Mouse (Mus musculus): ENCODE data around the gene Gpx4.
A peak's percentile ranks its signal among the peaks of the same experiment; 100 is the strongest.
"Not testable (repeated sequence)": the region's sequence is repeated elsewhere in the genome, so short reads cannot be mapped to it uniquely, and the experiment has no call there.

The Gpx4 gene

DNA sequence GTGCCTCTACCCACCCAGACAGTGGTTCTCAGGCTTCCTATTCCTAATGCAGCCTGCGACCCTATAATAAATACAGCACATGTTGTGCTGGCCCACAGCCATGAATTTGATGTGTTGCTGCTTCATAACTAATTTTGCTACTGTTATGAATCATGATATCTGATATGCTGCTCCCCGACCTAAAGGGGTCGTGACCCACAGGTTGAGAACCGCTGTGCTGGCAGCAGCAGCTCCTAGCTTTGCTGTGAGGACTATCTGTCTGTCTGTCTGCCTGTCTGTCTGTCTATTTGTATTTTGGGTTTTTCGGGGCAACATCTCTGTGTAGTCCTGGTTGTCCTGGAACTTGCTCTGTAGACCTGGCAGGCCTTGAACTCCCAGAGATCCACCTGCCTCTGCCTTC is 23.2 kb upstream of the Gpx4 start:
- no peak for DNase-seq (ENCODE audit: low read depth, low spot score)

DNA sequence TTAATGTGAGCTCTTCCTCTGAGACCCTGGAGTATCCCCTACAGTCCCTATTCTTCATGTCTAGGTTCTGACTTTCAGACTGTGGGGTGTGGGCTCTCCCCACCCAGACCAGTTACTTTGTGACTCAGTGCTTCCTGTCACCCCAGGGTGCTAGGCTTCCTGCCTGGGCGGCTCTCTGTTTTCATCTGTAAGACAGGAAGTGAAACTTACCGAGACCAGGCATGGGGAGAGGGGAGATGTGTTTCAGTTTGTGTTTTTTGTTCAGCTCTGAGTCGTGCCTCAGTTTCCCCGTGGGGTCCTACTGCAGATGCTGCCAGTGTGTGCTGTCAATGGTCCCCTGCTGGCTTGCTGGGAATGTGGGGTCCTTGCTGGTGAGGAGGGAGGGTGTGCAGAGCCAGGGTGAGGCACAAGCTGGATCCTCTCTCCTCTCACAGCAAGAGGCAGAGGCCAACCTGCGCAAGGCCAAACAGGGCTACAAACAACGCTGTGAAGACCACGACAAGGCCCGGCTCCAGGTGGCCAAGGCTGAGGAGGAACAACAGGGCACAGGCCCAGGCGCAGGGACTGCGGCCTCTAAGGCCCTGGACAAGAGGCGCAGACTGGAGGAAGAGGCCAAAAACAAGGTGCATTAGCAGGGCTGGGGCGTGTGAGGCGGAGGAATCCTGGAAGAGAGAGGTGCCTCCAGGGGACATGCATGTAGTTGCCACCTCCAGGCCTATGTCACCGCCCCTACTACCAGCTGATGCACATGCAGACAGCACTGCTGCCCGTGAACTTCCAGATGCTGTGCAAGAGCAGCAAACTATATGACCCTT is 22.5 kb upstream of the Gpx4 start:
- no peak for DNase-seq (ENCODE audit: low read depth, low spot score)

- DNase-seq (ENCODE audit: low read depth, low spot score): no peak
Observed at GRCm38 (mm10) chr10:80025044-80025347, 22.0 kb upstream of the Gpx4 start.

DNA sequence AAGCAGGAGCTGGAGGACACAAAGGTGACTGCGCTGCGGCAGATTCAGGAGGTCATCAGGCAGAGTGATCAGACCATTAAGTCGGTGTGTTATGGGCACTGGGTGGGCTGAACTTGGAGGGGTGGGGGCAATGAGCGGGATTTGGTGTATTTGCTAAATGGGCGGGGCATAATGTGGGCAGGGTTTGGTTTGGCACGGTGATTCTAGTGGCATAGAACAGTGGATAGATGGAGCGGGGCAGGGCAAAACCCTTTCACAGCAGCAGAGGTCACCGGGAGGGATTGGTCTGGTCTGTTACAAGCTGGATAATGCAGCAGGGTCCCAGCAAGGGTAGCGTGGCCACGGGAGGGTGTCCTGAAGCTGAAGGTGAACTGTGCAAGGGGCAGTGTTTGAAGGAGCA is 21.5 kb upstream of the Gpx4 start:
- DNase-seq (ENCODE audit: low read depth, low spot score): no peak

DNA sequence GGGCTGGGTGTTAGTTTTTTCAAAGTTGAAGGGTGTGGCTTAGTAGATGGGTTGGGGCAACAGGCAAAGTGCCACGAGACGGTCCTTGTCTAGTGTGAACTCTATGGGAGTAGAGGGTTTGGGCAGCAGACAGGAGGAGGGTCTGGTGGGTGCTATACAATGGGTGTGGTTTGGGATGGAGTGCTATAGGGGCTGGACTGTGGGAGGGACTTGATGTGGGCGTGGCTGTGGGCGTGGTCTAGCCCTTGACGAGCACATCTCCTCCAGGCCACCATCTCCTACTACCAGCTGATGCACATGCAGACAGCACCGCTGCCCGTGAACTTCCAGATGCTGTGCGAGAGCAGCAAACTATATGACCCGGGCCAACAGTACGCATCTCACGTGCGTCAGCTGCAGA is 21.1 kb upstream of the Gpx4 start:
- DNase-seq (ENCODE audit: low read depth, low spot score): no peak

DNA sequence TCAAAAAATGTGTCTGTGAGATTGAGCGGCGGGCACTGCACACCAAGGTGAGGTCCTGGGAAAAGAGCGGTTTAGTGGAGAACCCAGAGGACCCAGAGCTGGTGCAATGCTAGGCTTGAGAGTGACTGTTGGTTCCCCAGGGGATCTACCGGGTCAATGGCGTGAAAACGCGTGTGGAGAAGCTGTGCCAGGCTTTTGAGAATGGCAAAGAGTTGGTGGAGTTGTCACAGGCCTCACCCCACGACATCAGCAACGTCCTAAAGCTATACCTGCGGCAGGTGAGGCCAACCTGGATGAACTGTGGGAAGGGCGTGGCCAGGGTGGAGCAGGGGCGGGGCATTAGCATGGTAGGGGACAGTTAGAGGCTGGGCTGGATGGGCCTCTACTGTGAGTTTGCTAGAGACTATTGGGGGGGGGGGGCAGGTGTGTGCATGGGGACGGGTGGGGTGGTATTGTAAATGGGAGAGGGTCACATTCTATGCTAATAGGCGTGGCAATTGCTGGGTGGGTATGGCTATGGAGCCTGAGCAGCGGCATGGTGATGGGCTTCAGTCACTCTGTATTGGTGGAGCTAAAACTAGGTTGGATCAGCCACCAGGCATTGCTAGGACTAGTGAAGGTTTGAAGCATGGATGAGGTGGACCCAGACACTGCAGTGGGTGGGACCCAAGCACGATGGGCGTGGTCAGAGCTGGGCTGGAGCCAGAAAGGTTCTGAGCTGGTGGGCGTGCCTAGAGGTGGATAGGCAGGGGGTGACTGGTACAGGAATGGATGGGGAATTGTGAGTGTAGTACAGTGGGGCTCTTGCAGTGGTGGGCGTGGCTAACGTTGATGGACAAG is 19.1 kb upstream of the Gpx4 start:
- DNase-seq (ENCODE audit: low read depth, low spot score): no peak

DNA sequence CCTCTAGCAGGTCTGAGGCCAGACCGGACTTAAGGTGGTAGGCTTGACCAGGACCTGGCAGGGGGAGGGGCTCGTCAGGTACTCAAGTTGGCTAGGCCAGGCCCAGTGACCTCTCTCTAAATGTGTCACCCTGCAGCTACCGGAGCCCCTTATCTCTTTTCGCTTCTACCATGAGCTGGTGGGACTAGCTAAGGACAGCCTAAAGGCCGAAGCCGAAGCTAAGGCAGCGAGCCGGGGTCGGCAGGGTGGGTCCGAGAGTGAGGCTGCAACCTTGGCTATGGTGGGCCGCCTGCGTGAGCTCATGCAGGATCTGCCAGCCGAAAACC is 18.5 kb upstream of the Gpx4 start:
- no peak for DNase-seq (ENCODE audit: low read depth, low spot score)

GRCm38 (mm10) chr10:80030191-80030590 is 16.8 kb upstream of the Gpx4 start:
- no peak for DNase-seq (ENCODE audit: low read depth, low spot score)

DNA sequence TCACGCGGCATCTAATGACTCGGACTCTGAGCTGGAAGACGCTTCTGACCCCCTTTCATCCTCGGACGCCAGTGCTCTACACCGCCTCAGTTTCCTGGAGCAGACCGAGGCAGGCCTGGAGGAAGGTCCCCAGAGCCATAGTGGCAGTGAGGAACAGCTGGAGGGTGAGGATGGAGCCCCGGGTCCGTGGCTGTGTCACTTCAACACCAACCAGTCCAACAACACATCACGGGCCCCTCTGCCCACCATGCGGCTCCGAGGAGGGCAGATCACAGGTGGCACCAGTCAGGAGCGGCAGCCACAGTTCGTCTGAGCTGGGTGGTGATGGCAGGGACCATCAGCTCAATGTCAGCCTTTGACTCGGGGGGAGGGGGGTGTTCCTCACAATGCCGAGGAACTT is 16.2 kb upstream of the Gpx4 start:
- no peak for DNase-seq (ENCODE audit: low read depth, low spot score)

- DNase-seq (ENCODE audit: low read depth, low spot score): no peak
Observed at GRCm38 (mm10) chr10:80032799-80033480, 14.0 kb upstream of the Gpx4 start.

DNA sequence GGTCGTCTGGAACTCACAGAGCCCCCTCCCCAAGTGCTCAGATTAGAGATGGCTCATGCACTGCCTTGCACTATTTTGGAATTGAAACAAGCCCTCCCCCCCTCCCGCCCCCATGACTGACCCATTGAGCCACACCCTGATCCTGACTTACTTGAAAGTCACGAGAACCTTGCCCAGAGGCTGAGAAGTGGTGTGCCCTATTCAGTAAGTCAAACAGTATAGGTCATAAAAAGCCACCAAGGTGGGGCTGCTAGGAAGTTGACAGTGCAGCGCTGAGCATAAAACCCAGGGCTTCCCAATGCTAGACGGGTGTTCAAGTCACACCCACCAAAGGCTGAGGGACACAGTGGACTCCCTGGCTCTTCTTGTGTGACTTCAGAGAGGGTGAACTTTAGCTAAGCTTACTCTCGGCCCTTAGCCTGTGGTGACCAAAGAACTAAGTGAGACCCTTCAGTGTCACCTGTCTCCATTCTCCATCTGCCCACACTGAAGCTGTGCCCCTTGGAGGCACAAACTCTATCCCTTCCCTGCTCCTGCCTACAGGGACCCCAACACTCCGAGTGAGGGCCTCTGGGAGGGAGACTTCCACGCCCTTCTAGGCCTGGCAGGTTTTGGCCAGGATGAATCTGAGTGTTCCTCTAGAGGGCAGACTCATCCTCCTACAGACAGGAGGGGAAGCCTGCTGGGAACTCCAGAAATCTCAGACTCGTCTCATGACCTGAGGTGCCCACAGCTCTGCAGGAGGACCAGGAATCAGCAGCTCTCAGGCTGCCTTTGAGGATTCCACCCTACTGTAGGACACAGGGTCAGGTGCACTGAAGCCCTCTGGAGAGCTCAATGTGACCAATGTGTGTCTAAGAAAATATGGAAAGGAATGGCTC is 13.2 kb upstream of the Gpx4 start:
- DNase-seq (ENCODE audit: low read depth, low spot score): no peak

DNA sequence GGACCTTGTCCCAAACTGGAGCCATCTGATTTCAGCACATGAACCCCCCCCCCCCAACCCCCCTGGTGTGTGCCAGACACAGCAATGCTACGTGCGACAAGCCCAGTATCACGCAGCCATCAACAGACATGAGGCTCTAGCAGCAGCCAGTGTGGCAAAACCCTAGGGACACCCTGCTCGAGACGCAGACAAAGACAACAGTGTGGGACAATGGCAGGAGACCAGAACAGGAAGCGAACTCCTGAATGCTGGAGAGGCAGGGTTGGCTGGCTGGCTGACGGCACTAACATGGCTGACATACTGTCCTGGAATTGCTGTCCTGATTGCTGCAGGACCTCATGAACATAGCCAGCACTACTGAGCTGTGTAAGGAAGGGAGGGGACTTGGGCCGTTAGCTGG is 11.8 kb upstream of the Gpx4 start:
- no peak for DNase-seq (ENCODE audit: low read depth, low spot score)

DNA sequence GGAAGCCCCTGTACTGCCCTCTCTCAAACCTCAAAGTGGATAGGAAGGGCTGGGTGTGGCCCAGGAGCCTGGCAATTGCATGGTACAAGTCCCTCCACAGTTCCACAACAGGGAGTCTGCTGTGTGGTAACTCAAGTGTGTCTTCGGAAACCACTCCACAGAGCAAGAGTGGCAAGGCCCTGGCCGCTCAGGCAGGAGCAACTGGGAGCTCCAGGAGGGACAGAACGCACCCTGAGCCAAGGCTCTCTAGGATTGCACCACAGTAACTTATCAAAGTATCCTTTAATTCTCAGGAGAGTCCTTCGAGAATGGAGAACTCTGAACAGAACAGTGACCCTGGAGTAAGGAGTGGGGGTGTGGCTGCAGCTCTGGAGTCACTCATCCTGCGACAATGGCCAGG is 11.3 kb upstream of the Gpx4 start:
- DNase-seq (ENCODE audit: low read depth, low spot score): no peak

GRCm38 (mm10) chr10:80036832-80037231 is 10.1 kb upstream of the Gpx4 start:
- DNase-seq (ENCODE audit: low read depth, low spot score): no peak

DNA sequence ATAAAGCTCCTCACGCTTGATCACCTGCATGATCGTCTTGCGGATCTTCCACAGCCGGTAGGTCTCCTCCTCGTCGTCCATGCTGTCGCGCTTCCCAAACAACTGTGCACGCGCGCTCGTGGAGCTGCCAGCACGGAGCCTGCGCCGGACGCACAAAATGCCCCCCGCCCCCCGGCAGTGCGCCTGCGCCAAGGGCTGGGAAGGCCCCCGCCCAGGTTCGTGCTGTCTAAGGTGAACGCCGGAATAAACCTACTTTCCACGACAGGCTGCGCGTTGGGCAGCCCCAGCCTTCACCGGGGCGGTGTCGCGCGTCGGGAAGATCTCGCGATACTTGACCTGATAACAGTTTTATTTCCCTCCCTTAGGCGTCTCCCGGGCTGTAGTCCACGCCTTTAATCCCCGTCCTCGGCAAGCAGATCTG is 7.4 kb upstream of the Gpx4 start, which contains the start of gene Polr2e:
Gene Polr2e, minus strand, starts transcription at position 237 of the 421 bp plus-strand sequence.
- peak; percentile 98 for DNase-seq (ENCODE audit: low read depth, low spot score)

DNA sequence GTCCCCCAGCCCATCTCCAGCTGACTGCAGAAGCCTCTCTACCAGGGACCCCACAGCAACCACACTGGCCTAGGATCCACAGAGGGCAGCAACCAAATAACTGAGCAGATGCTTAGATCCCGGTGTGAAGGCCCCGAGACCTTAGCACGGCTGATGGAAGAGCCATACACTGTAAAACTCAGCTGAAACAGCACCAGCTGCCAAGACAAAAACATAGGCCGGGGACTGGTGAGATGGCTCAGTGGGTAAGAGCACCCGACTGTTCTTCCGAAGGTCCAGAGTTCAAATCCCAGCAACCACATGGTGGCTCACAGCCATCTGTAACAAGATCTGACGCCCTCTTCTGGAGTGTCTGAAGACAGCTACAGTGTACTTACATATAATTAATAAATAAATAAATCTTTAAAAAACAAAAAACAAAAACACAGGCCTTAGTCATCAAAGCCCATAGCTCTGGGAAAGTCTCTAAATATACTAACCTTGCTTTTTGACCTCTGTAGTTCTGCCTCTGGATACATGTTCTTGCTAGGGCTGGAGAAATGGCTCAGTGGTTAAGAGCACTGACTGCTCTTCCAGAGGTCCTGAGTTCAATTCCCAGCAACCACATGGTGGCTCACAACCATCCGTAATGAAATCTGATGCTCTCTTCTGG is 5.4 kb upstream of the Gpx4 start:
- DNase-seq (ENCODE audit: low read depth, low spot score): not testable (repeated sequence)

DNA sequence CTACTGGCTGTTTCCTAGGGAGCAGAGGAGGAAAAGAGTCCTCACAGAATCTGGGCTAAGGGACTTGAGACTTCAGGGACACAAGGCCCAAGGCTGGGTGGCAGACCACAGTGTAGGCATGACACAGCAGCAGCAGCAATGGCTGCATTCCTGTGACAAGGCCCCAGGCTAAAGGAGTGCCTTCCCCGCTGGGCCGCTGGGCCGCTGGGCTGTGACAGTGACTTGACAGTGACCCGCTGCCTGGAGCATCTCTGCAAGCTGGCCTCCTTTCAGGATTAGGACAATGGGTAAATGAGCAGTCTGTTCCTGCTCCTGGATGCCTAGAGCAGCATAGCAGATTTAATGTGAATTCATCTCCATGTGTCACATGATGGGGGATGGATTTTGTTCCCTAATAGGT is 2.9 kb upstream of the Gpx4 start:
- DNase-seq (ENCODE audit: low read depth, low spot score): no peak

GRCm38 (mm10) chr10:80045364-80045763 is 1.6 kb upstream of the Gpx4 start:
- not testable (repeated sequence) for DNase-seq (ENCODE audit: low read depth, low spot score)

DNA sequence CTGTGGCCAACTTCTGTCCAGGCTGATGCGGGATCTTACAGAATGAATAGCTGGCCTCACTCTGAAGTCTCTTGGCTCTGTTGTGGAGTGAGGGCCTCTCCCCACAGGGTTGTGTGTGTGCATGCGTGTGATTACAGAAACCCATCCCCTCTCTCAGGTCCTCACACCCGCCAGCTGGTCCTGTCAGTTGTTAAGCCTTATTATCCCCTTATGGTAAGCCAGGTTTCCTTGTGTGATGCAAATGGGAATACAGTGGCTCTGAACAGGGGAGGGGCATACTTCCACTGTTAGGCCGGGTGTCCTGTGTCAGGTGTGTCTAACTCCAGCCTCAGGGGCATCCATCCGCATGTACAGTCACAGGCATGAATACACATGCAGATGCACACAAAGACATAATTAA is 1.2 kb upstream of the Gpx4 start:
- DNase-seq (ENCODE audit: low read depth, low spot score): no peak

DNA sequence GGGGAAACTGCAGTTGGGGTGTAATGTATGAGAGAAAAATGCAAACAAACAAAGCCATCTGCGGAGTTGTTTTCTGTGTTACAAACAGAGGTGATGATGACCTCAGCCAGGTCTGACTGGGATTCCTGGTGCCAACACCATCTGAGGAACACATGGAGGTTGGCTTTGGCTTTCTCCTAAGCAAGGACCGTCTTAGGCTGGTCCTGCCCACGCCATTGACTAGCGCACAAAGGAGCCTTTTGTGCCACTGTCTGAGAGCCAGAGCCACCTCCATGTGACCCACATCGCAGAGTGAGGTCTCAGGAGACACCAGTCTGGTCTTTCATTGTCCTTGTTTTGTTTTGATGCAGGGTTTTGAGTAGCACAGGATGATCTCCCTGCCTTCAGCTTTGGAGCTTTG is 1.4 kb downstream of the Gpx4 start:
- peak; percentile 11 for DNase-seq (ENCODE audit: low read depth, low spot score)

- peak; percentile 26 for DNase-seq (ENCODE audit: low read depth, low spot score)
Observed at GRCm38 (mm10) chr10:80048834-80049233, 1.9 kb downstream of the Gpx4 start.
